Mouse (Mus musculus) T-helper 17 cell (primary cell): ENCODE results near the gene Rhox2f.
"Not testable (repeated sequence)": the region's sequence is repeated elsewhere in the genome, so short reads cannot be mapped to it uniquely, and the experiment has no call there.

ENCODE experiments used
- in situ Hi-C, 2 experiments: fragments of 300-600 bp; cut with MboI, MseI; formaldehyde crosslinking; loops; 1 replicate in 1 of 2; 2 replicates in 1 of 2; pipeline ENCODE4 v1.15.1; 2025; ENCODE audit warnings: high pct_unique_total_duplicates in 2 of 2

Rhox2f gene

DNA sequence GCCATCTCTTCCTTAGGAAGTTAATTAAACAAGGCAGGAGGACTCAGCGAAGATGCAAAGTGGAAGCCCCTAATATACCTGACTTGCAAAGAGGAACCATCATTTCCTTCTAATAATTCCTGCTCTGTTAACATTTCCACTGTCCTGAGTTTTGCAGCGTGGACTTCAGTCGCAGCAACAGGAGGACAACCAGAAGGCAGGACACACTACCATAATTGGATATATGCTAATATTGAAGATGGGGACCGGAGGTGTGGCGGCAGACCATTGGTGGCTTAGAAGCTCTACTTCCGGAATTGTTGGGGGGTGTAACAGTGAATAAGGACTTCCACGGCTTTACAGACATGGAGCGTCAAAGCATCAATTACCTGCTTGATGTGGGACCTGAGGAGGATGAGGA is at the start of gene Rhox2f:
TSS of gene Rhox2f (plus strand) at position 301 of the 400 bp plus-strand sequence.
- in situ Hi-C loops: loop anchor here (5.0 to 25.0 kb wide), 4 partner anchors 119 to 324 kb away; partner anchors contain the start of genes Rhox2c (in 2 of the 2), Rhox2b (in 1 of the 2), Rhox3a (in 1 of the 2) and Rhox5 (in 1 of the 2)

DNA sequence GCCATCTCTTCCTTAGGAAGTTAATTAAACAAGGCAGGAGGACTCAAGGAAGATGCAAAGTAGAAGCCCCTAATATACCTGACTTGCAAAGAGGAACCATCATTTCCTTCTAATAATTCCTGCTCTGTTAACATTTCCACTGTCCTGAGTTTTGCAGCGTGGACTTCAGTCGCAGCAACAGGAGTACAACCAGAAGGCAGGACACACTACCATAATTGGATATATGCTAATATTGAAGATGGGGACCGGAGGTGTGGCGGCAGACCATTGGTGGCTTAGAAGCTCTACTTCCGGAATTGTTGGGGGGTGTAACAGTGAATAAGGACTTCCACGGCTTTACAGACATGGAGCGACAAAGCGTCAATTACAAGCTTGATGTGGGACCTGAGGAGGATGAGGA is 41.1 kb upstream of the Rhox2f start, which contains the start of gene Rhox2e:
TSS of gene Rhox2e (plus strand) at position 301 of the 400 bp plus-strand sequence.
- in situ Hi-C loops: not testable (repeated sequence)

DNA sequence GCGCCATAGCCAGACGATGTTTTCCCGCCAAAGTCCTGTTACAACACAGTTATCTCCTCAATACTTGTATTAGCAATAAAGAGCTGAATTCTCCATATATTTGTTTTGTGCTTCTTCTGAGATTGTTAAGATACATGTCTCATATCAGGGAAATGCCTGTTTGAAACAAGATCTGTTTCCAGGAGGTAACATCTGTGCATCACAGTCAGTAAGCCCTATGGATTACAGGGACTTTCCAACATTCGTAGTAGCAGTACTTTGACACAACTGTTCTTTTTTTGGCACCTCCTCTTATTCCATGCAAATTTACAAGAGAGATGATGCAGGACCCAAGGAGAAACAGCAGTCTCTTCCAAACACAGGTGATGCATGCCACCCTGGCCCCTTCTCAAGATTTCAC is 29.5 kb upstream of the Rhox2f start, which contains the start of gene Rhox3e:
TSS of gene Rhox3e (plus strand) at position 301 of the 400 bp plus-strand sequence.
- in situ Hi-C loops: loop anchor here (5.0 kb wide), 3 partner anchors 36 to 289 kb away; partner anchors contain the start of gene Rhox3c (in 1 of the 2)

DNA sequence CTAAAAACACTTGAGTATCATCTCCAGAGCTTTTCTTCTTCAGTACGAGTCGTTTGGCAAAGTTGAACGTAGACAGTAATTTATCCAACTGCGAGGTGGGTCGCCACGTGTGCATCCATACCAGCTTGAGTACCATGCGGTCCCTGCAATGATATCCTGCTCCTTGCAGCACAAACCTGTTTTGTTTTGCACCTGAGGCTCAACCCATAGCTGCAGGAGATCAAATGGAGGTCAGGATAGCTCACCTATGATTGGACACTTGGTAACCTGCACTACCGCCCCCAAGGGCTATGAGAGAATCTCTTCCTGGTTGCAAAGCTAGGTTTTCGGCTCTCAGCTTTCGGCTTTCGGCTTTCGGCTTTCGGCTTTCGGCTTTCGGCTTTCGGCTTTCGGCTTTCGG is 14.1 kb upstream of the Rhox2f start, which contains the start of gene Rhox4e:
TSS of gene Rhox4e (plus strand) at position 301 of the 400 bp plus-strand sequence.
- in situ Hi-C loops: loop anchor here in 1 of 2 experiments (25.0 kb wide), 1 partner anchor 255 kb away; the partner anchor contains the start of gene Rhox5

DNA sequence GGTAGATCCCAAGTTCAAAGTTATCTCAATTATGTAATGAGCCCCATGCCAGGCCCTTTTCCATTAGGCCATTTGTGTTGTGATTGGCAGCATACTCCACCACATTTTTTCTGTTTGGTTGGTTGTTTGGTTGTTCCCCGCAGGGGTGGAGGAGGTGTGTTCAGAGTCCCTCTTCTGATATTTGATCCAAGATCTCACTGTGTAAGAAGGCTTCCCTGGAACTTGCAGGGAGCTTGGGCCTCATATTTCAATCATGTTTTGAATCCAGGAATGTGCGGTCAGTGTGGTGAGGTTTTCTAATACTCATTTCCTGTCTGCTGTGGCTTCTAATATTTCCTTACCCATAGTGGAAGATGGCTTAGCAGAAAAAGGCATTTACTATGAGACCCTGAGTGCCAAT is 1.4 kb downstream of the Rhox2f start:
- in situ Hi-C loops: loop anchor here (5.0 to 25.0 kb wide), 4 partner anchors 120 to 325 kb away; partner anchors contain the start of genes Rhox2c (in 2 of the 2), Rhox2b (in 1 of the 2), Rhox3a (in 1 of the 2) and Rhox5 (in 1 of the 2)

DNA sequence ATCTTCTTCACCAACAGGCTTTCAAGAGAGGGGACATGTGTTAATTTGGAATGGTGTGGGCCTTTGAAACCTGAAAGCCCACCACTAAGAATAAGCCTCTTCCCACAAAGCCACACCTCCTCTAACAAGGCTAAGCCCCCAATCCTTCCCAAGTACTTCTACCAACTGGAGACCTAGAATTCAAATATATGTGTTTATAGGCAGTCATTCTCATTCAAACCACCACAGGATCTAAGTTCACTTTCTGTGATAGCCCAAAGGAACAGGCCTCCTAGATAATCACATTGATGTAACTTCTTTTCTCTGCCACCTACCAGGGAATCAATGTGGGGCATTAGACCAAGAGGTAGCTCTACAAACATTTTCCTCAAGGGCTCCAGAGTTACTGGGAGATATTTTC is 9.5 kb downstream of the Rhox2f start, which contains the start of gene Rhox3f:
TSS of gene Rhox3f (plus strand) at position 301 of the 400 bp plus-strand sequence.
- in situ Hi-C loops: not testable (repeated sequence)

DNA sequence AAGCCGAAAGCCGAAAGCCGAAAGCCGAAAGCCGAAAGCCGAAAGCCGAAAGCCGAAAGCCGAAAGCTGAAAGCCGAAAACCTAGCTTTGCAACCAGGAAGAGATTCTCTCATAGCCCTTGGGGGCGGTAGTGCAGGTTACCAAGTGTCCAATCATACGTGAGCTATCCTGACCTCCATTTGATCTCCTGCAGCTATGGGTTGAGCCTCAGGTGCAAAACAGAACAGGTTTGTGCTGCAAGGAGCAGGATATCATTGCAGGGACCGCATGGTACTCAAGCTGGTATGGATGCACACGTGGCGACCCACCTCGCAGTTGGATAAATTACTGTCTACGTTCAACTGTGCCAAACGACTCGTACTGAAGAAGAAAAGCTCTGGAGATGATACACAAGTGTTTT is 36.4 kb downstream of the Rhox2f start, which contains the start of gene Rhox4f:
TSS of gene Rhox4f (minus strand) at position 101 of the 400 bp plus-strand sequence.
- in situ Hi-C loops: not testable (repeated sequence)
